Mouse (Mus musculus): ENCODE measurements around the gene Tbc1d5. TPM values are rescaled to one million over a fixed set of nuclear protein-coding genes. Genes with fewer than 3 reads are reported as not detected.

Gene Tbc1d5
- polyA plus RNA-seq, 1 experiment from 2014 or later: 11.8 TPM

GRCm38 (mm10) chr17:50908568-50909335 is 270.4 kb downstream of the Tbc1d5 start:
- WGBS: 72% methylated on average over 6 of the region's 6 CpGs

GRCm38 (mm10) chr17:50908160-50908559 is 271.0 kb downstream of the Tbc1d5 start:
- peaks cover 2% of the 10 kb centered on the region for H3K4me1 ChIP-seq
- H3K4me3 ChIP-seq: no peak overlapping the region
- H3K27ac ChIP-seq (replicated peaks): no peak overlapping the region
- 92% methylated on average over 4 of the region's 4 CpGs for WGBS
- no peaks in the 10 kb centered on the region for H3K27me3 ChIP-seq (replicated peaks; ENCODE audit: low read depth, poor library complexity, severe bottlenecking)
- no peaks in the 10 kb centered on the region for H3K36me3 ChIP-seq (replicated peaks)
- DNase-seq (ENCODE audit: low spot score): no peak
- no peaks in the 10 kb centered on the region for H3K9me3 ChIP-seq

More at GRCm38 (mm10) chr17:50908568-50909335, 270.4 kb downstream of the Tbc1d5 start:
- Histone ChIP-seq H3K36me3 (replicated peaks) (no peaks in the 10 kb centered on the region), H3K27ac (replicated peaks) (no peak overlapping the region), H3K4me1 (peaks cover 2% of the 10 kb centered on the region), H3K9me3 (no peaks in the 10 kb centered on the region), H3K4me3 (no peak overlapping the region), H3K27me3 (replicated peaks; ENCODE audit: low read depth, poor library complexity, severe bottlenecking) (no peaks in the 10 kb centered on the region)
- DNase-seq (ENCODE audit: low spot score): no peak

- H3K27me3 ChIP-seq (replicated peaks; ENCODE audit: low read depth, poor library complexity, severe bottlenecking): no peaks in the 10 kb centered on the region
- peaks cover 2% of the 10 kb centered on the region for H3K4me1 ChIP-seq
- no peaks in the 10 kb centered on the region for H3K9me3 ChIP-seq
- no peak overlapping the region for H3K4me3 ChIP-seq
- no peak for DNase-seq (ENCODE audit: low spot score)
- H3K27ac ChIP-seq (replicated peaks): no peak overlapping the region
- 56% methylated on average over 1 of the region's 1 CpGs for WGBS
- H3K36me3 ChIP-seq (replicated peaks): no peaks in the 10 kb centered on the region
Observed at GRCm38 (mm10) chr17:50906630-50907029, 272.5 kb downstream of the Tbc1d5 start.

GRCm38 (mm10) chr17:50904463-50904862 is 274.7 kb downstream of the Tbc1d5 start:
- Histone ChIP-seq H3K27ac (replicated peaks) (no peak overlapping the region), H3K4me3 (no peak overlapping the region), H3K4me1 (peaks cover 2% of the 10 kb centered on the region), H3K9me3 (no peaks in the 10 kb centered on the region), H3K27me3 (replicated peaks; ENCODE audit: low read depth, poor library complexity, severe bottlenecking) (no peaks in the 10 kb centered on the region), H3K36me3 (replicated peaks) (no peaks in the 10 kb centered on the region)
- DNase-seq (ENCODE audit: low spot score): no peak
- WGBS: 90% methylated on average over 3 of the region's 3 CpGs

- H3K27me3 ChIP-seq (replicated peaks; ENCODE audit: low read depth, poor library complexity, severe bottlenecking): no peaks in the 10 kb centered on the region
- no peak overlapping the region for H3K27ac ChIP-seq (replicated peaks)
- no peak for DNase-seq (ENCODE audit: low spot score)
- H3K4me3 ChIP-seq: no peak overlapping the region
- 77% methylated on average over 7 of the region's 7 CpGs for WGBS
- H3K9me3 ChIP-seq: no peaks in the 10 kb centered on the region
- no peaks in the 10 kb centered on the region for H3K36me3 ChIP-seq (replicated peaks)
- no peaks in the 10 kb centered on the region for H3K4me1 ChIP-seq
Observed at GRCm38 (mm10) chr17:50897867-50898266, 281.3 kb downstream of the Tbc1d5 start.

GRCm38 (mm10) chr17:50889475-50889874 is 289.7 kb downstream of the Tbc1d5 start:
- H3K4me3 ChIP-seq: no peak overlapping the region
- H3K9me3 ChIP-seq: no peaks in the 10 kb centered on the region
- H3K27me3 ChIP-seq (replicated peaks; ENCODE audit: low read depth, poor library complexity, severe bottlenecking): no peaks in the 10 kb centered on the region
- no peaks in the 10 kb centered on the region for H3K4me1 ChIP-seq
- H3K27ac ChIP-seq (replicated peaks): no peak overlapping the region
- no peaks in the 10 kb centered on the region for H3K36me3 ChIP-seq (replicated peaks)
- DNase-seq (ENCODE audit: low spot score): no peak
- 100% methylated on average over 1 of the region's 1 CpGs for WGBS

- DNase-seq (ENCODE audit: low spot score): no peak
- Histone ChIP-seq H3K4me3 (no peak overlapping the region), H3K27me3 (replicated peaks; ENCODE audit: low read depth, poor library complexity, severe bottlenecking) (no peaks in the 10 kb centered on the region), H3K9me3 (no peaks in the 10 kb centered on the region), H3K27ac (replicated peaks) (no peak overlapping the region), H3K4me1 (no peaks in the 10 kb centered on the region), H3K36me3 (replicated peaks) (no peaks in the 10 kb centered on the region)
- 89% methylated on average over 4 of the region's 4 CpGs for WGBS
Observed at GRCm38 (mm10) chr17:50879910-50880309, 299.2 kb downstream of the Tbc1d5 start.

GRCm38 (mm10) chr17:50876451-50876850 is 302.7 kb downstream of the Tbc1d5 start:
- Histone ChIP-seq H3K4me1 (no peaks in the 10 kb centered on the region), H3K27me3 (replicated peaks; ENCODE audit: low read depth, poor library complexity, severe bottlenecking) (no peaks in the 10 kb centered on the region), H3K36me3 (replicated peaks) (no peaks in the 10 kb centered on the region), H3K4me3 (no peak overlapping the region), H3K9me3 (no peaks in the 10 kb centered on the region), H3K27ac (replicated peaks) (no peak overlapping the region)
- no peak for DNase-seq (ENCODE audit: low spot score)
- 93% methylated on average over 5 of the region's 5 CpGs for WGBS

GRCm38 (mm10) chr17:50874067-50874466 is 305.1 kb downstream of the Tbc1d5 start:
- no peaks in the 10 kb centered on the region for H3K9me3 ChIP-seq
- H3K27me3 ChIP-seq (replicated peaks; ENCODE audit: low read depth, poor library complexity, severe bottlenecking): no peaks in the 10 kb centered on the region
- no peaks in the 10 kb centered on the region for H3K36me3 ChIP-seq (replicated peaks)
- H3K4me3 ChIP-seq: no peak overlapping the region
- DNase-seq (ENCODE audit: low spot score): no peak
- WGBS: 81% methylated on average over 7 of the region's 7 CpGs
- H3K27ac ChIP-seq (replicated peaks): no peak overlapping the region
- no peaks in the 10 kb centered on the region for H3K4me1 ChIP-seq

- Histone ChIP-seq H3K9me3 (no peaks in the 10 kb centered on the region), H3K27ac (replicated peaks) (no peak overlapping the region), H3K27me3 (replicated peaks; ENCODE audit: low read depth, poor library complexity, severe bottlenecking) (no peaks in the 10 kb centered on the region), H3K4me3 (no peak overlapping the region), H3K36me3 (replicated peaks) (no peaks in the 10 kb centered on the region), H3K4me1 (no peaks in the 10 kb centered on the region)
- no peak for DNase-seq (ENCODE audit: low spot score)
- WGBS: 92% methylated on average over 4 of the region's 4 CpGs
Observed at GRCm38 (mm10) chr17:50872600-50872999, 306.6 kb downstream of the Tbc1d5 start.

GRCm38 (mm10) chr17:50867297-50867696 is 311.9 kb downstream of the Tbc1d5 start:
- no peak for DNase-seq (ENCODE audit: low spot score)
- H3K36me3 ChIP-seq (replicated peaks): 0 out of 2 replicates have a peak, but pooled peaks cover 3% of the 10 kb centered on the region
- WGBS: 88% methylated on average over 3 of the region's 3 CpGs
- H3K27me3 ChIP-seq (replicated peaks; ENCODE audit: low read depth, poor library complexity, severe bottlenecking): no peaks in the 10 kb centered on the region
- no peak overlapping the region for H3K4me3 ChIP-seq
- no peak overlapping the region for H3K27ac ChIP-seq (replicated peaks)
- no peaks in the 10 kb centered on the region for H3K4me1 ChIP-seq
- no peaks in the 10 kb centered on the region for H3K9me3 ChIP-seq

GRCm38 (mm10) chr17:50864781-50865180 is 314.4 kb downstream of the Tbc1d5 start:
- 0 out of 2 replicates have a peak, but pooled peaks cover 3% of the 10 kb centered on the region for H3K36me3 ChIP-seq (replicated peaks)
- H3K27me3 ChIP-seq (replicated peaks; ENCODE audit: low read depth, poor library complexity, severe bottlenecking): no peaks in the 10 kb centered on the region
- H3K27ac ChIP-seq (replicated peaks): no peak overlapping the region
- H3K4me3 ChIP-seq: no peak overlapping the region
- WGBS: 91% methylated on average over 1 of the region's 1 CpGs
- DNase-seq (ENCODE audit: low spot score): no peak
- H3K4me1 ChIP-seq: no peaks in the 10 kb centered on the region
- no peaks in the 10 kb centered on the region for H3K9me3 ChIP-seq

GRCm38 (mm10) chr17:50853220-50853619 is 325.9 kb downstream of the Tbc1d5 start:
- no peak for DNase-seq (ENCODE audit: low spot score)
- peaks cover 4% of the 10 kb centered on the region; the same call in 1 of the 2 replicates for H3K4me1 ChIP-seq
- no peak overlapping the region for H3K27ac ChIP-seq (replicated peaks)
- H3K4me3 ChIP-seq: no peak overlapping the region
- no peaks in the 10 kb centered on the region for H3K36me3 ChIP-seq (replicated peaks)
- 49% methylated on average over 3 of the region's 3 CpGs for WGBS
- H3K9me3 ChIP-seq: no peaks in the 10 kb centered on the region
- no peaks in the 10 kb centered on the region for H3K27me3 ChIP-seq (replicated peaks; ENCODE audit: low read depth, poor library complexity, severe bottlenecking)

All from embryonic facial prominence, embryonic 10.5 days (tissue).